Mouse (Mus musculus) urinary bladder, adult 18-20 months (tissue): ENCODE data around the gene Dgcr6.
A peak's percentile ranks its signal among the peaks of the same experiment; 100 is the strongest.

Experiments
- DNase-seq, 2 experiments: peaks; one replicate each; pipeline ENCODE4 v3.0.0; 2022; ENCODE audit warnings: low spot score in 2 of 2, mixed read lengths in 2 of 2

The Dgcr6 gene

GRCm38 (mm10) chr16:18068653-18069376 is 16.2 kb downstream of the Dgcr6 start:
- no peak for DNase-seq

- no peak for DNase-seq
Observed at GRCm38 (mm10) chr16:18070798-18071197, 18.1 kb downstream of the Dgcr6 start.

- no peak for DNase-seq
Observed at GRCm38 (mm10) chr16:18072089-18072488, 19.4 kb downstream of the Dgcr6 start.

- no peak for DNase-seq
Observed at GRCm38 (mm10) chr16:18073259-18073962, 20.8 kb downstream of the Dgcr6 start.

GRCm38 (mm10) chr16:18074611-18075010 is 22.0 kb downstream of the Dgcr6 start:
- DNase-seq: no peak

GRCm38 (mm10) chr16:18075201-18075600 is 22.5 kb downstream of the Dgcr6 start:
- no peak for DNase-seq

GRCm38 (mm10) chr16:18078314-18079015 is 25.8 kb downstream of the Dgcr6 start:
- no peak for DNase-seq

- no peak for DNase-seq
Observed at GRCm38 (mm10) chr16:18079300-18079699, 26.6 kb downstream of the Dgcr6 start.

- DNase-seq: no peak
Observed at GRCm38 (mm10) chr16:18080171-18080570, 27.5 kb downstream of the Dgcr6 start.

- no peak for DNase-seq
Observed at GRCm38 (mm10) chr16:18081149-18081827, 28.6 kb downstream of the Dgcr6 start.

- DNase-seq: no peak
Observed at GRCm38 (mm10) chr16:18082291-18082690, 29.6 kb downstream of the Dgcr6 start.

- no peak for DNase-seq
Observed at GRCm38 (mm10) chr16:18083231-18083951, 30.7 kb downstream of the Dgcr6 start.

GRCm38 (mm10) chr16:18084262-18084661 is 31.6 kb downstream of the Dgcr6 start:
- DNase-seq: no peak

- DNase-seq: no peak
Observed at GRCm38 (mm10) chr16:18087101-18087500, 34.4 kb downstream of the Dgcr6 start.

GRCm38 (mm10) chr16:18096348-18096747 is 43.7 kb downstream of the Dgcr6 start:
- no peak for DNase-seq

- no peak for DNase-seq
Observed at GRCm38 (mm10) chr16:18102816-18103215, 50.2 kb downstream of the Dgcr6 start.

- DNase-seq: no peak
Observed at GRCm38 (mm10) chr16:18103366-18103765, 50.7 kb downstream of the Dgcr6 start.

GRCm38 (mm10) chr16:18103808-18104207 is 51.1 kb downstream of the Dgcr6 start:
- no peak for DNase-seq

GRCm38 (mm10) chr16:18108221-18108966 is 55.7 kb downstream of the Dgcr6 start:
- peak; percentile 39 to 65 for DNase-seq

GRCm38 (mm10) chr16:18111042-18111441 is 58.4 kb downstream of the Dgcr6 start:
- no peak for DNase-seq

- no peak for DNase-seq
Observed at GRCm38 (mm10) chr16:18116467-18116866, 63.8 kb downstream of the Dgcr6 start.
